Mouse (Mus musculus): ENCODE measurements at regions not wholly inside any gene's neighbourhood (a gene's known extent, or its start where the extent isn't known, plus 50 kb on each side); places are given as distances from the start of the nearest gene placed in this dataset.

- 64% methylated on average over 4 of the region's 4 CpGs for WGBS
- Histone ChIP-seq H3K36me3 (ENCODE audit: control insufficient read depth, insufficient read depth, low read length) (no peaks in the 10 kb centered on the region), H3K4me1 (replicated peaks; ENCODE audit: control insufficient read depth, insufficient read depth) (no peaks in the 10 kb centered on the region), H3K4me2 (replicated peaks; ENCODE audit: low read depth) (no peak overlapping the region), H3K9me3 (ENCODE audit: control insufficient read depth, low read length) (no peaks in the 10 kb centered on the region), H3K27me3 (ENCODE audit: control insufficient read depth, insufficient read depth, low read length) (no peaks in the 10 kb centered on the region), H3K9ac (ENCODE audit: low read length) (no peak overlapping the region), H3K4me3 (ENCODE audit: low read depth, low read length) (no peak overlapping the region), H3K27ac (replicated peaks) (no peak overlapping the region)
- ATAC-seq (ENCODE audit: low FRiP score, low TSS enrichment) (no peak), DNase-seq (ENCODE audit: low spot score) (no peak)
- TF ChIP-seq EP300 (optimal IDR thresholded peaks at IDR 0.05) = no peak
These were observed 109.7 kb upstream of the Gm10306 start for GRCm38 (mm10) chr4:94446604-94447003.

Measured in stomach, postnatal 0 days (tissue).